Mouse (Mus musculus) regulatory T cell (primary cell): ENCODE results near the gene Ggt6.

Experiments
- in situ Hi-C: fragments of 300-600 bp; cut with MboI, MseI; formaldehyde crosslinking; loops from one replicate; pipeline ENCODE4 v1.15.1; 2025; ENCODE audit warnings: high pct_unique_total_duplicates

The Ggt6 gene

DNA sequence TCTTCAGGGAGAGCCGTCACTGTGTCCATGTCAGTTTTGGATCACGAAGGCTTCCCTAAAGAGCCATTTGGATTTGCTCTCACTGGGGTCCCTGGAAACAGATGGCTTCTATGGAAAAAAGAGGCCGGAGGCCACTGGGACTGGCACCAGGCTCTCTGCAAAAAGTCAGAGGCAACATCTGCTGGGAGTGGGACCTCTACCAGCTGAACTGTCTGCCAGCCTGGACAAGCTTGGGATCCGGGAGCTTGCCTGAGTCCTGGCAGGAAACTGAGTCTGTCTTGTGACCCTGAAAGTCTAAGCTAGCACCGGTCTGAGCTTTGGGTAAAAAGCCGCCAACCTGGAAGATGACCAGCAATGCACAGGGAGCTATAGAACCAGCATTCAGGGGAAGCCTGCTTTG lies 36.1 kb downstream of the Ggt6 start:
- in situ Hi-C loops: no loop called here

DNA sequence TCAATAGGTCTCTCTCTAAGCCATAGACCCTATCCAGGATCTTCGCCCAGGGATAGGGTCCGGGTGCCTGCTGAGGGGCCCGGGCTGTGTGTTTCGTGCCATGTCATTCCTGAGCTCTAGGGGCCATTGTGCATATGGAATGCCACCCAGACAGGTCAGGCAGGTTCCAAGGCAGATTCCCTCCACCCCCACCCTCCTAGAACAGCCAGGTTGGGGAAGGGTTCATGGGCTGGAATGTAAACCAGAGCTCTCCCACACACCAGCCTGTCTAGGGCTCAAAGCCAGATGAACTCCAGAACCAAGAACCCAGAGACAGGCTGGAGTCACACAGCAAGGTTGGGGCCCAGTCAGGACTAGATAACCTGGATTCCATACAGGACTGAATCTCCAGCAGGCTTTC lies 38.2 kb downstream of the Ggt6 start:
- in situ Hi-C loops: no loop called here

- in situ Hi-C loops: no loop called here
Measured at GRCm38 (mm10) chr11:72474926-72475325, 39.6 kb downstream of the Ggt6 start.

DNA sequence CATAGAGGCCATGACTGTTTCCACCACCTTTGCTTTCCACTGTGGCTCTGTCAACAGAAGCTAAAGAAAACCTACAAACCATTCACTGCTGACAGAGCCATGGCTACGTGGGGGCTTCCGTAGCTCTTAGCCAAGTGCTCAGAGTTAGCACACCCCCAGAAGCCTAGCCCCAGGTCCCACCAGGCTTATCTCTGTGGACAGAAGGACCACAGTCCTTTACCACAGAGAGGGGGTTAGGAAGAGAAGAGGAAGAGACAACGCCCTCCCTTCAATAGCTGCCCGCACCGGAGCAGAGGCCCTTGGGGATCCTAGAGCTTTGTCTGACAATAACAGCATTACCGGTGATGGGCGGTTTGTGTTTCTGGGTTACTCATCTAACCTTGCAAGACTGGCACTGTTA lies 40.1 kb downstream of the Ggt6 start:
- in situ Hi-C loops: no loop called here

- in situ Hi-C loops: no loop called here
Measured at GRCm38 (mm10) chr11:72476074-72476625, 40.8 kb downstream of the Ggt6 start.

GRCm38 (mm10) chr11:72477182-72477581 lies 41.9 kb downstream of the Ggt6 start:
- in situ Hi-C loops: no loop called here

- in situ Hi-C loops: no loop called here
Measured at GRCm38 (mm10) chr11:72477653-72478052, 42.3 kb downstream of the Ggt6 start.

GRCm38 (mm10) chr11:72478228-72478627 lies 42.9 kb downstream of the Ggt6 start:
- in situ Hi-C loops: no loop called here

- in situ Hi-C loops: no loop called here
Measured at GRCm38 (mm10) chr11:72479499-72479898, 44.2 kb downstream of the Ggt6 start.

DNA sequence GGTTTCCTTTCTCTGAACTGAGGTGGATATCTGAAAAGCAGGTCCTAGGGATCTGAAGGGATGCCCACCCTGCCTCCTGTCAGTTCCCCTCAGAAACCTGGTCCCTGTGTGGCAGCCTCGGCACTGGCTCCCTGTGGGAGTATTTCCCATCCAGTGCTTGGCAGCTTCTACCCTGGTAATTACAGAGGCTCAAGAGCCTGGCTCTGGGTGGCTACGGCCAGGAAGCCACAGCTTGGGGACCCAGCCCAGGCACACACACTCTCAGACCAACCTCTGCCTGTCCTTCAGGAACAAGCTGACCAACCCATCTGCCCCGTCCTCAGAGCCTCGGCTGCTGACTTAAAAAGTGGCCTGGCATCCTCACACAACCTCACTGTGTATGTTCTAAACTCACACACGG lies 46.0 kb downstream of the Ggt6 start:
- in situ Hi-C loops: no loop called here

DNA sequence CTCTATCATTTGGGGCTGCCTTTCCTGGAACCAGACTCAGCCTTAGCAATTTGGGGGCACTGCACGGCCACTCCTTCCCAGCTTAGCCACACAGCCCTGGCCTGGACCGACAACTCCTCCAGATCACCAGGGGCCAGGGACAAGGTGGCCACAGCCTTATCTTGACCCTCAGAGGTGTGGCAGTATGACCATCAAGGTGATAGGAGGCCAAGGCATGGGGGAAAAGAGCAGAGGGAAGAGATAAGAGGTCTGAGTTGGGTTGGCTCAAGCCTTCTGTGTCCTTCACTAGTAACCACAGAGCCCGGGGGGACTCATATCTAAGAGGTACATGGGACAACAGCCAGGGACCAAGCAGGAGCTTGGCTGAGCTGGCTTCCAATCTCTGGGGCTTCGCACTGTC lies 46.6 kb downstream of the Ggt6 start:
- in situ Hi-C loops: no loop called here

- in situ Hi-C loops: no loop called here
Measured at GRCm38 (mm10) chr11:72484549-72484948, 49.2 kb downstream of the Ggt6 start.

DNA sequence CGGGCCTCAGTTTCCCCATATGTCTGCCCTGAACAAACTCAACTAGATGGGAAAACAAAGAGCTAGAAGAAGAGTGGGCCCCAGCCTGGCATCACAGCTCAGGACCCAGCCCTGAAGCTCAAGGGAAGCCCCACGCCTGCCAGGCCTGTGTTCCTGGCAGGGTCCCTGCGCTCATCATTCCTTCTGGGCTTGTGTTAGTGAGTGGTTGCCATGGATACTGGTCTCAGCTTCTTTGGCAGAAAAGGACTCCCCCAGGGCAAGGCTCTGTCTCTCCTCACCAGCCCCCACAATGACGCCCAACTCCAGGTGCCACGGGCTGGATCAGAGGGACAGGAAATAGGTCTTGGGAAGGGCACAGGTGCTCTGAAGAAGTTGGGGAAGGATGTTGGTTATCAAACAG lies 49.8 kb downstream of the Ggt6 start:
- in situ Hi-C loops: no loop called here

GRCm38 (mm10) chr11:72485960-72486359 lies 50.6 kb downstream of the Ggt6 start:
- in situ Hi-C loops: no loop called here

GRCm38 (mm10) chr11:72487171-72487570 lies 51.8 kb downstream of the Ggt6 start:
- in situ Hi-C loops: no loop called here

DNA sequence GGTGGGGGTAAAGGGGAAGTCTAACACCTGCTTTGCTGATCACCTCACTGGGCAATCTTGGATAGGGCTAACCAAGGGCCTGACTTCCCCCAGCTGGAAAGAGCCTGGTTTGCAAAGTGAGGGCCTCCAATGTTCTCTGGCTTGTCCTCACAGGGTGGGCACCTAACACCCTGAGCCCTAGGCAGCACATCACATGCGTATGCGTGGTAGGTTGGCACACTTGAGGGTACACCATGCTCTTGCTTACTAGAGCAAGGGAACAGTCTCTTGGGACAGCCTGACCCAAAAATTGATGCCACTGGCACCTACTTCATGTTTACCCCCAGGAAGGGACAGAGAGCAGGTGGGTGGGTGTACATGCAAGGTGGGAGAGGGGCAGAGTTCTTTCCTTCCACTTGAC lies 52.4 kb downstream of the Ggt6 start:
- in situ Hi-C loops: no loop called here
